Mouse (Mus musculus) heart, postnatal 0 days (tissue): ENCODE data around the gene Ablim1. TPM values are rescaled to one million over a fixed set of nuclear protein-coding genes. Genes with fewer than 3 reads are reported as not detected.

ENCODE experiments used
- ATAC-seq: fragments of 200-750 bp; cut with Nextera tagmentation; 2 replicates; pipeline ENCODE4 v1.8.0; 2017; ENCODE audit warnings: low read depth, moderate number of reproducible peaks, moderate library complexity; ENCODE audit not compliant: insufficient read depth
- DNase-seq: peaks from one replicate; pipeline ENCODE4 v3.0.0-alpha.2; 2016; ENCODE audit warnings: low spot score
- H3K27ac ChIP-seq: fragments of 300-500 bp; sonication (generic); 2 replicates; pipeline ENCODE4 v1.5.1; 2014; ENCODE audit warnings: low read depth, mild to moderate bottlenecking
- H3K27me3 ChIP-seq: fragments of 300-500 bp; sonication (generic); 2 replicates; pipeline ENCODE4 v1.6.1; 2014; ENCODE audit warnings: low read length, mixed read lengths; ENCODE audit not compliant: control insufficient read depth, insufficient read depth
- H3K36me3 ChIP-seq: fragments of 300-500 bp; sonication (generic); replicated peaks from 2 replicates; pipeline ENCODE4 v1.6.1; 2014; ENCODE audit warnings: low read length, mixed read lengths; ENCODE audit not compliant: control insufficient read depth, insufficient read depth
- H3K4me1 ChIP-seq: fragments of 300-500 bp; sonication (generic); 2 replicates; pipeline ENCODE4 v1.6.1; 2014; ENCODE audit warnings: antibody characterized with exemption; ENCODE audit not compliant: control insufficient read depth, insufficient read depth
- H3K4me2 ChIP-seq: fragments of 300-500 bp; sonication (generic); 2 replicates; pipeline ENCODE4 v1.6.1; 2014; ENCODE audit warnings: low read depth, mild to moderate bottlenecking, low read length, moderate library complexity
- H3K4me3 ChIP-seq: fragments of 300-500 bp; sonication (generic); 2 replicates; pipeline ENCODE4 v1.5.1; 2014; ENCODE audit warnings: low read depth, low read length
- H3K9ac ChIP-seq: fragments of 300-500 bp; sonication (generic); replicated peaks from 2 replicates; pipeline ENCODE4 v1.6.1; 2014; ENCODE audit warnings: low read depth, low read length, mixed read lengths
- H3K9me3 ChIP-seq: fragments of 300-500 bp; sonication (generic); replicated peaks from 2 replicates; pipeline ENCODE4 v1.6.1; 2016; ENCODE audit warnings: low read length; ENCODE audit not compliant: control insufficient read depth
- CTCF ChIP-seq: IDR thresholded peaks from 2 replicates; pipeline ENCODE4 v1.5.1; 2016; ENCODE audit warnings: antibody characterized with exemption, control low read depth, low read depth
- EP300 ChIP-seq: IDR thresholded peaks from 2 replicates; pipeline ENCODE4 v1.6.1; 2016; ENCODE audit warnings: antibody characterized with exemption, low read depth
- WGBS: fragments of 180-500 bp; shearing (Covaris S2); extraction: QIAGEN DNeasy Blood & Tissue Kit; methylation state at CpG from one replicate; pipeline ENCODE4 v1.1.7; 2014; 5-methylcytosine and 5-hydroxymethylcytosine counted together
- polyA plus RNA-seq: library from polyadenylated mRNA; unstranded; fragments of >200 nt; fragmentation: Nextera tagmentation; extraction: Ambion mirVana; gene quantifications from 2 replicates; pipeline ENCODE4 v1.2.1, GENCODE M21; 2015
- total RNA-seq: library from RNA; depleted of rRNA; stranded (reverse); fragments of >200 nt; gene quantifications from 2 replicates; pipeline ENCODE4 v1.2.3, GENCODE M21; 2014; ENCODE audit warnings: low replicate concordance

Gene Ablim1
- total and polyA plus RNA-seq, 2 experiments from 2014 or later, result 106 to 235 TPM

- H3K36me3 ChIP-seq, result peaks cover 89% of the 10 kb centered on the region
- no peak overlapping the region for H3K27ac ChIP-seq
- DNase-seq (no peak), ATAC-seq (no peak)
- no peak overlapping the region for H3K4me3 ChIP-seq
- WGBS, result 97% methylated on average over 2 of the region's 2 CpGs
- TF ChIP-seq CTCF (0 out of 2 replicates have a peak, but pooled peaks have one; percentile 18), EP300 (no peak)
- no peaks in the 10 kb centered on the region for H3K27me3 ChIP-seq
- H3K9me3 ChIP-seq, result peaks cover 4% of the 10 kb centered on the region
- no peak overlapping the region for H3K4me2 ChIP-seq
- no peak overlapping the region for H3K9ac ChIP-seq
- no peaks in the 10 kb centered on the region for H3K4me1 ChIP-seq
Observed at GRCm38 (mm10) chr19:57057568-57057967, 257.2 kb downstream of the Ablim1 start.

- H3K9me3 ChIP-seq, result peaks cover 4% of the 10 kb centered on the region
- H3K27me3 ChIP-seq, result no peaks in the 10 kb centered on the region
- DNase-seq (no peak), ATAC-seq (no peak)
- H3K27ac ChIP-seq, result no peak overlapping the region
- no peak overlapping the region for H3K9ac ChIP-seq
- H3K36me3 ChIP-seq, result peaks cover 89% of the 10 kb centered on the region
- H3K4me1 ChIP-seq, result no peaks in the 10 kb centered on the region
- H3K4me3 ChIP-seq, result no peak overlapping the region
- WGBS, result 82% methylated on average over 16 of the region's 16 CpGs
- H3K4me2 ChIP-seq, result no peak overlapping the region
- TF ChIP-seq CTCF (no peak), EP300 (no peak)
Observed at GRCm38 (mm10) chr19:57055215-57056120, 259.3 kb downstream of the Ablim1 start.

GRCm38 (mm10) chr19:57052959-57053358, 261.8 kb downstream of the Ablim1 start:
- DNase-seq (no peak), ATAC-seq (no peak)
- H3K27me3 ChIP-seq, result no peaks in the 10 kb centered on the region
- no peak overlapping the region for H3K4me3 ChIP-seq
- H3K36me3 ChIP-seq, result peaks cover 87% of the 10 kb centered on the region
- H3K4me2 ChIP-seq, result no peak overlapping the region
- TF ChIP-seq EP300, result no peak
- TF ChIP-seq CTCF, result no peak
- WGBS, result 87% methylated on average over 8 of the region's 8 CpGs
- no peak overlapping the region for H3K9ac ChIP-seq
- H3K4me1 ChIP-seq, result no peaks in the 10 kb centered on the region
- peaks cover 3% of the 10 kb centered on the region for H3K9me3 ChIP-seq
- H3K27ac ChIP-seq, result no peak overlapping the region

- no peak for ATAC-seq
- H3K36me3 ChIP-seq, result peaks cover 89% of the 10 kb centered on the region
- 91% methylated on average over 7 of the region's 7 CpGs for WGBS
- H3K27me3 ChIP-seq, result no peaks in the 10 kb centered on the region
- no peak overlapping the region for H3K9ac ChIP-seq
- no peaks in the 10 kb centered on the region for H3K4me1 ChIP-seq
- TF ChIP-seq EP300 (no peak), CTCF (no peak)
- DNase-seq, result no peak
- H3K9me3 ChIP-seq, result no peaks in the 10 kb centered on the region
- H3K27ac ChIP-seq, result no peak overlapping the region
- no peak overlapping the region for H3K4me2 ChIP-seq
- no peak overlapping the region for H3K4me3 ChIP-seq
Observed at GRCm38 (mm10) chr19:57052016-57052415, 262.7 kb downstream of the Ablim1 start.

- 89% methylated on average over 16 of the region's 16 CpGs for WGBS
- TF ChIP-seq EP300, result no peak
- no peak for TF ChIP-seq CTCF
- no peaks in the 10 kb centered on the region for H3K9me3 ChIP-seq
- H3K4me3 ChIP-seq, result no peak overlapping the region
- ATAC-seq (no peak), DNase-seq (no peak)
- H3K27ac ChIP-seq, result no peak overlapping the region
- no peaks in the 10 kb centered on the region for H3K4me1 ChIP-seq
- no peak overlapping the region for H3K4me2 ChIP-seq
- no peak overlapping the region for H3K9ac ChIP-seq
- H3K36me3 ChIP-seq, result peaks cover 90% of the 10 kb centered on the region
- no peaks in the 10 kb centered on the region for H3K27me3 ChIP-seq
Observed at GRCm38 (mm10) chr19:57049592-57050090, 265.1 kb downstream of the Ablim1 start.
